Mouse (Mus musculus) cerebellum, postnatal 25 days (tissue): Measurements from ENCODE around the gene F2r.

ENCODE experiments used
- DNase-seq, 2 experiments: peaks; one replicate each; pipeline ENCODE4 v3.0.0; 2021; ENCODE audit warnings: mixed read lengths in 2 of 2

The F2r gene

DNA sequence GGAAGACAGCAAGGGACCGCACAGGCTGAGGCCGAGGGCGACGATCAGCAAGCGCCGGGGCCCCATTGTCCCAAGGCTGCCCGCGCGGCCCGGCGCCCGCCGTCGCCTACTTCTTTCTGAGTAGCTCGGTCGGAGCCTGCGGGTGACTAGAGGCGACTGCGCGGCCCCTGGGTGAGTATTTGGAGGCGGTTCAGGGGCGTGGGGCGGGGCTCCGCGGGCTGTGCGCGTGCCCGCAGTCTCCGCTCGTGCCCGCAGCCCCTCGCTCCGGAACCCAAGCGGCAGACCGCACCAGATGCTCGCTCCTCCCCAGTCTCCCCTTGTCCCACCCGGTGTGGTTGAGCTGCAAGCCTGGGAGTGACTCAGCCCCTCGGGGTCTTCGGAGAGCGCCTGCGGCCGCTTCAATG is at the start of gene F2r:
Gene F2r (minus strand): TSS at position 179 of the 404 bp plus-strand sequence.
- peak; percentile 67 to 73 for DNase-seq

- DNase-seq, result peak in 1 of 2 experiments; percentile 14
Measured at GRCm38 (mm10) chr13:95667260-95667659, 49.0 kb upstream of the F2r start.

DNA sequence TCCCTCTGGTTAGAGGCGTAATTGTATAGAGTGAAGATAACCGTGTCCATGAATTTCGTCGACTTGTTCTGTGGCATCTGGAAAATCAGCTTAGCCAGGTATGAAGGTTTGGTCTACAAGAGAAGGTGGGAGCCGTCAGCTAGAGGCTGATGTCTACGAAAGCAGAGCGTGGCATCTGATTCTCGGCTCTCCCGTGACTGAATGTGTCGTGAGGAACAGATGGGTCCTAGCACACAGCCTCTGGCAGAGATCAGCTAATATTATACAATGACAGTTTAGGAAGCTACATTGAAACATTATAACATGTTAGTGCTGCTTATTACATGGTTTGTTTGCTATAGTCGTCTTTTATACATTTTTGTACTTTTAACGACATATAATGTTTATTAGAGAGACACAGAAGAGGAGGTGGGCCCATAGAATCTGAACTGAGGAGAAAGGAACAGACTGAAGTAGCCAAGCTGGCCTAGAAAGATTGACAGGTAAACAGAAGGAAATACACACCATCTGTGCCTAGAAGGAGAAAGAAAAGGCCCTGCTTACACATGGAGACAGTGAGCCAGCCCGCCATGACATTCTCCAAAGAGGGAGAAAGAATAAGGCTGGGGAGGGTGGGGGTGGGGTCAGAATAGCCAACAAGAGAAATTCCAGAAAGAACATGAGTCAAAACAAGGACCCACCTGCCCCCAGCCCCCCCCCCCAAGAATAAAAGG is 47.5 kb upstream of the F2r start:
- no peak for DNase-seq

GRCm38 (mm10) chr13:95663834-95664233 is 45.5 kb upstream of the F2r start:
- DNase-seq, result no peak

GRCm38 (mm10) chr13:95659432-95659831 is 41.1 kb upstream of the F2r start:
- no peak for DNase-seq

DNA sequence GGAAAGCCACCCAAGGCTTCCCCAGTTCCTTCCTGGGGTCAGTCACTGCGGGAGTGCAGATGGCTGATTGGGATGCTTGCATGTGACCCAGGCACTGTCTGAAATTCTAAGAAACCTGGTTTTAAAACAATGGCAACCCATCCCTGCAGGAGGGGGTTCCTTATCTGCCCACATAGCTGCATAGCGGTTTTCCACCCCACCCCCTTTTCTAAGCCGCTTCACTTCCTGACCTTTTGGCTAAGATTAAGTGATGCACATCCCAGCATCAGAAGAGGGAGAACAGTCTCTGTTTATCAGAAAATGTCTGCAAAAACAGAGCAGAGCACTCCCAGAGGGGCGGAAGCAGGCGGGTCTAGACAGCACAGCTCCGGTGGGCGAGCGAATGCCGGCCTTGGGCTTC is 38.9 kb upstream of the F2r start:
- DNase-seq, result no peak

DNA sequence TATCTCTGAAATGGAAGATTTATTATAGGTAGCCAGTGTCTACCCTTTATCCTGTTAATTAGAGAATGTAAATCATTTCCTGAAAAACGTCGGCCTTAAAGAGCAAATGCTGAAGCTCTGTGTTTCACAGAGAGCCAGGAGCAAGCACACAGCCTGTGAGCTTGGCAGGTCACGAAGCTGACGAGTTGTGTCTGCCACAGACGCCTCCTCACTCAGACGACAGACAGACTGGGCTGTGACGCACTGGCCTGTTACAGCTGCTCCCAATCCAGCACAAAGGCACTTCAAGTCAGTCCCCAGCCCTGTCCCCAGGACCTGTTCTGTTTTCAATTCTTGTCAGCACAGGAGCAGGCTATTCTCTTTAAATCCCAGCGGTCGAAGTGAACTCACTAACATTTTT is 37.0 kb upstream of the F2r start:
- no peak for DNase-seq

DNA sequence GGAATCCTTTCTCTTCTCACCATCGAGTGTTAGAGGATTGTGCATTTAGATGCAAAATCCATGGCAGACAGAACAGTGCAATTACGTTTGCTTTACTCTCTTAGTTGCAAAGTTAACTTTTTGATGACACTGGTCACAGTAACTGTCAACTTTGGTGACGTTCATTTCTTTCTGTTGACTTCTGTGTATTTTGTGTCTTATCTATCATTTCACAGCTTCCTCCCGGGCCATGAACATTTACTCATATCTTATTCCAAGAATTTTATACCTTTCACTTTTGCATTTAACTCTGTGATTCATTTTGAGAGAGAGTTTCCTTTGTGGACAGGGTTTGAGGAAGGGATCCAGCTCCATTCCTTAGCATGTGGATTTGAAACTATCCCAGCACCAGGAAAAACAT is 35.4 kb upstream of the F2r start:
- no peak for DNase-seq

DNA sequence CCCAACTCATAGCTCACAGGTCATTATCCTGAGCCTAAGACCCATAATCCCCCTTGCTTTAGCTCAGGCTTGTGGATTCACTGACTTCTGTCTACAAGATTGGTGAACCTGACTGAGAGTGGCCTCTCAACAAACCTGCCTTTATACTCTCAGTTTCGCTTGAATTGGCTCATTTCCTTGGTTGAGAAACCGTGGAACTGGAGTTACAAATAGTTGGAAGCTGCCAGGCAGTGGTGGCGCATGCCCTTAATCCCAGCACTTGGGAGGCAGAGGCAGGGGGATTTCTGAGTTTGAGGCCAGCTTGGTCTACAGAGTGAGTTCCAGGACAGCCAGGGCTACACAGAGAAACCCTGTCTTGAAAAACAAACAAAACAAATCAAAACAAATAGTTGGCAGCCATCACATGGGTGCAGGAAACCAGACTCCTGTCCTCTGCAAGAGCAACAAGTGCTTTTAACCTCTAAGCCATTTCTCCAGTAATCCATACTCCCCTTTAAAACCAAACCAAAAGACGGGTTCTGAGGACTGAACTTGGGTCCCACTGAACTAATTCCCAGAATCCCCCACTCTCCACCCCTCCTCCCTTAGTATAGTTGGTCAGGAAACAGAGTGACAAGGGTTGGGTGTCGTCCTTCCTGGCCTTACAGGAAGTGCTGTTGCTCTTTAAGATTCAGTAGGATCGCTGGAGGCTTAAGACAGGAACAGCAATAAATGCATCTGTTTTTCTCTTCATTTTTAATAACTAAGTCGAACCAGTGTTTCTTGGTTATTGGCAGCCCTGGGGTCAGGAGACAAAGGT is 33.8 kb upstream of the F2r start:
- no peak for DNase-seq

GRCm38 (mm10) chr13:95649941-95650340 is 31.7 kb upstream of the F2r start:
- DNase-seq, result no peak

DNA sequence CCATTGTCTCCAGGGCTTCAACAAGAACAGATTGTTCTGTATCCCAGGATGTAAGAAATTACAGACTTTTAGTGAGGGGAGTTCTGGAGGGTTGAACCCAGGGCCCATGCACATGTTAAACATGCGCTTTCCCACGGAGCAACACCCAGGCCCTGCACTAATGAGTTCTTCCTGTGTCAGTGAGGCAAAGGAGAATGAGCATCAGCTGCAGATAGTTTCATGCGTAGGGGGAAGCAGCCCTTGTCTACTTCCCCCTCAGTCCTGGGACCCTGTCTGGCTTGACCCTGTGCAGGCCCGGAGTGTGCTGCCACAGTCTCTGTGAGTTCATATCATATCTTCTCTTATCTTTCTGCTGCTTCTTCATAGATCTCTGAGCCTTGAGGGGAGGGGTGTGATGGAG is 29.0 kb upstream of the F2r start:
- DNase-seq, result no peak

- DNase-seq, result no peak
Measured at GRCm38 (mm10) chr13:95646687-95647111, 28.4 kb upstream of the F2r start.

- DNase-seq, result no peak
Measured at GRCm38 (mm10) chr13:95643740-95644139, 25.5 kb upstream of the F2r start.

GRCm38 (mm10) chr13:95641061-95641986 is 23.0 kb upstream of the F2r start:
- no peak for DNase-seq

GRCm38 (mm10) chr13:95640408-95640807 is 22.1 kb upstream of the F2r start:
- DNase-seq, result no peak

- DNase-seq, result no peak
Measured at GRCm38 (mm10) chr13:95639336-95640116, 21.2 kb upstream of the F2r start.

DNA sequence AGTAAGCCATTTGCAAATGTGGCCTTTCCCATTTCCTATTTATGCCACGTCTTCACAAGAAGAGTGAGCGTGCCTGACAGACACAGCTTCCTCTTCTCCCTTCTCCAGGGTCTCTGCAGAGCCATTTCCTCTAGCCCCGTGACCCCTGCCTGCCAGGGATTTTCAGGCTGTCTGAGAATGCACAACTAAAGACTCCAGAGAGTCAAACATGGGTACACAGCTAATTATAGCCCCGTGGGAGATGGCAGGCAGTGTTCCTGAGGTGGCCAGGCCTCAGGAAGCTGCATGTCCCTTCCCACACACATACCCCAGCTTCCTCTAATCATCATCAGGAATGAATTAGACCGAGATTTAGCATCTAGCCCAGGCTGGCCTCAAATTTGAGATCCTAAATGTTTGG is 20.6 kb upstream of the F2r start:
- no peak for DNase-seq

- no peak for DNase-seq
Measured at GRCm38 (mm10) chr13:95637737-95638136, 19.4 kb upstream of the F2r start.

- DNase-seq, result no peak
Measured at GRCm38 (mm10) chr13:95635301-95635700, 17.0 kb upstream of the F2r start.

DNA sequence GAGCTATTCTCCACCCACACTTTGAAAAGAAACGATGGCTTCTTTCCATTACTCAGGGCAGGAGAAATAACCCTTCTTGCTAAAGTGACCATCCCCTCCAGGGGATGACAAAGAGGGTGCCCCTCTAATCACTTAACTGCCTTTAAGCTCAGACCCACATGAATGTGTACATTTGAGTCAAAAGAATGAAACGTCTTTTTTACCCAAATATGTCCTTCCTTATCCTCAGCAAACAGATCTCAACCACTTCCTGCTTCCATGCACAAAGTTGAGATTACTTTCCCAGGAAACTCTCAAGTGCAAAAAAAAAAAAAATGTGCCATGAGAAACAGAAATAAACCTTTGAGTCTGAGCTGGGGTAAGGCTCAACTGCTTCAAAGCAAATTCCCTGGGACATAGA is 16.2 kb upstream of the F2r start:
- DNase-seq, result no peak

DNA sequence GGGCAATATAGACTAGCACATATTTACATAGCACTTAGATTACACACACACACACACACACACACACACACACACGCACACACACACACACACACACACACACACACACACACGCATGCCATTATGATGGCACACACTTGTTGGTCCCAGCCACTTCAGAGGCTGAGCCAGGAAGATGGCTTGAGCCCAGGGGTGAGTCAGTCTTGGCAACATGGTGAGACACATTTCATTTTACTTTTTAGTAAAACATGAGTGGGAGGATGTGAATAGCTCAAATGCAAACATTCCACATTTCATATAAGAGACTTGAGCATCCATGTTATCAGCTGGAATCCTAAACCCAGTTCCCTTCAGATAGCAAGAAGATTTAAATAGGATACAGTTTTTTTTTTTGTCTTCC is 15.1 kb upstream of the F2r start:
- no peak for DNase-seq

- no peak for DNase-seq
Measured at GRCm38 (mm10) chr13:95632144-95632543, 13.9 kb upstream of the F2r start.
